Mouse (Mus musculus) forebrain, embryonic 16.5 days (tissue): Measurements from ENCODE around the gene Zfp655. TPM values are rescaled to one million over a fixed set of nuclear protein-coding genes. Genes with fewer than 3 reads are reported as not detected.

Experiments used
- ATAC-seq: fragments of 200-750 bp; cut with Nextera tagmentation; 2 replicates; pipeline ENCODE4 v1.8.0; 2017; ENCODE audit warnings: mild to moderate bottlenecking, moderate library complexity
- H3K27ac ChIP-seq: fragments of 300-500 bp; sonication (generic); 2 replicates; pipeline ENCODE4 v1.5.1; 2014; ENCODE audit warnings: low read length, control low read depth
- H3K27me3 ChIP-seq: fragments of 300-500 bp; sonication (generic); replicated peaks from 2 replicates; pipeline ENCODE4 v1.6.1; 2014; ENCODE audit warnings: low read length; ENCODE audit not compliant: control insufficient read depth, insufficient read depth
- H3K36me3 ChIP-seq: fragments of 300-500 bp; sonication (generic); 2 replicates; pipeline ENCODE4 v1.6.1; 2014; ENCODE audit not compliant: control insufficient read depth, insufficient read depth
- H3K4me1 ChIP-seq: fragments of 300-500 bp; sonication (generic); replicated peaks from 2 replicates; pipeline ENCODE4 v1.6.1; 2014; ENCODE audit warnings: low read length; ENCODE audit not compliant: control insufficient read depth, insufficient read depth
- H3K4me2 ChIP-seq: fragments of 300-500 bp; sonication (generic); 2 replicates; pipeline ENCODE4 v1.6.1; 2014; ENCODE audit warnings: mild to moderate bottlenecking, low read length, control low read depth
- H3K4me3 ChIP-seq: fragments of 300-500 bp; sonication (generic); replicated peaks from 2 replicates; pipeline ENCODE4 v1.5.1; 2014; ENCODE audit warnings: mild to moderate bottlenecking, low read length, control low read depth
- H3K9ac ChIP-seq: fragments of 300-500 bp; sonication (generic); replicated peaks from 2 replicates; pipeline ENCODE4 v1.6.1; 2014; ENCODE audit warnings: low read depth, low read length, control low read depth
- H3K9me3 ChIP-seq: fragments of 300-500 bp; sonication (generic); 2 replicates; pipeline ENCODE4 v1.6.1; 2016; ENCODE audit warnings: low read length; ENCODE audit not compliant: control insufficient read depth
- WGBS: fragments of 180-500 bp; shearing (Covaris S2); extraction: QIAGEN DNeasy Blood & Tissue Kit; methylation state at CpG from one replicate; pipeline ENCODE4 v1.1.7; 2014; 5-methylcytosine and 5-hydroxymethylcytosine counted together
- polyA plus RNA-seq: library from polyadenylated mRNA; unstranded; fragments of >200 nt; fragmentation: Nextera tagmentation; extraction: Ambion mirVana; gene quantifications from 2 replicates; pipeline ENCODE4 v1.2.1, GENCODE M21; 2015

The Zfp655 gene
- polyA plus RNA-seq: 39.6 and 45.9 TPM in 2 replicates

- H3K36me3 ChIP-seq: peaks cover 8% of the 10 kb centered on the region; the same call in 1 of the 2 replicates
- peak within 1 kb of the TSS; percentile 89 for H3K27ac ChIP-seq
- H3K4me2 ChIP-seq: peak within 1 kb of the TSS; percentile 84
- peaks cover 15% of the 10 kb centered on the region for H3K4me1 ChIP-seq
- ATAC-seq: peak; percentile 97
- 0% methylated on average over 42 of the region's 42 CpGs for WGBS
- peak within 1 kb of the TSS; percentile 99 for H3K4me3 ChIP-seq
- H3K27me3 ChIP-seq: peaks cover 2% of the 10 kb centered on the region; the same call in 1 of the 2 replicates
- peak within 1 kb of the TSS; percentile 94 for H3K9ac ChIP-seq
- no peaks in the 10 kb centered on the region for H3K9me3 ChIP-seq
Measured at GRCm38 (mm10) chr5:145231367-145231871, at the start of gene Zfp655. TSS of gene Zfp655 (plus strand) at chr5:145231715.

- ATAC-seq: no peak
- WGBS: 94% methylated on average over 2 of the region's 2 CpGs
- no peak overlapping the region for H3K9ac ChIP-seq
- H3K36me3 ChIP-seq: peaks cover 30% of the 10 kb centered on the region
- no peak overlapping the region for H3K4me3 ChIP-seq
- H3K9me3 ChIP-seq: no peaks in the 10 kb centered on the region
- no peaks in the 10 kb centered on the region for H3K27me3 ChIP-seq
- peaks cover 12% of the 10 kb centered on the region for H3K4me1 ChIP-seq
- no peak overlapping the region for H3K27ac ChIP-seq
- H3K4me2 ChIP-seq: no peak overlapping the region
Measured at GRCm38 (mm10) chr5:145185244-145185643, 46.3 kb upstream of the Zfp655 start.

GRCm38 (mm10) chr5:145189416-145189815 is 42.1 kb upstream of the Zfp655 start:
- H3K9me3 ChIP-seq: no peaks in the 10 kb centered on the region
- peaks cover 22% of the 10 kb centered on the region for H3K4me1 ChIP-seq
- H3K4me2 ChIP-seq: no peak overlapping the region
- WGBS: 96% methylated on average over 6 of the region's 6 CpGs
- no peaks in the 10 kb centered on the region for H3K27me3 ChIP-seq
- H3K9ac ChIP-seq: no peak overlapping the region
- H3K27ac ChIP-seq: no peak overlapping the region
- no peak overlapping the region for H3K4me3 ChIP-seq
- ATAC-seq: no peak
- H3K36me3 ChIP-seq: peaks cover 18% of the 10 kb centered on the region

GRCm38 (mm10) chr5:145190373-145190772 is 41.1 kb upstream of the Zfp655 start:
- 57% methylated on average over 5 of the region's 5 CpGs for WGBS
- H3K9me3 ChIP-seq: no peaks in the 10 kb centered on the region
- H3K27me3 ChIP-seq: no peaks in the 10 kb centered on the region
- H3K27ac ChIP-seq: no peak overlapping the region
- peak overlapping the region; percentile 94 for H3K4me3 ChIP-seq
- H3K9ac ChIP-seq: peak overlapping the region; percentile 95
- no peak for ATAC-seq
- peaks cover 22% of the 10 kb centered on the region for H3K4me1 ChIP-seq
- H3K4me2 ChIP-seq: peak overlapping the region; percentile 91
- peaks cover 27% of the 10 kb centered on the region for H3K36me3 ChIP-seq

DNA sequence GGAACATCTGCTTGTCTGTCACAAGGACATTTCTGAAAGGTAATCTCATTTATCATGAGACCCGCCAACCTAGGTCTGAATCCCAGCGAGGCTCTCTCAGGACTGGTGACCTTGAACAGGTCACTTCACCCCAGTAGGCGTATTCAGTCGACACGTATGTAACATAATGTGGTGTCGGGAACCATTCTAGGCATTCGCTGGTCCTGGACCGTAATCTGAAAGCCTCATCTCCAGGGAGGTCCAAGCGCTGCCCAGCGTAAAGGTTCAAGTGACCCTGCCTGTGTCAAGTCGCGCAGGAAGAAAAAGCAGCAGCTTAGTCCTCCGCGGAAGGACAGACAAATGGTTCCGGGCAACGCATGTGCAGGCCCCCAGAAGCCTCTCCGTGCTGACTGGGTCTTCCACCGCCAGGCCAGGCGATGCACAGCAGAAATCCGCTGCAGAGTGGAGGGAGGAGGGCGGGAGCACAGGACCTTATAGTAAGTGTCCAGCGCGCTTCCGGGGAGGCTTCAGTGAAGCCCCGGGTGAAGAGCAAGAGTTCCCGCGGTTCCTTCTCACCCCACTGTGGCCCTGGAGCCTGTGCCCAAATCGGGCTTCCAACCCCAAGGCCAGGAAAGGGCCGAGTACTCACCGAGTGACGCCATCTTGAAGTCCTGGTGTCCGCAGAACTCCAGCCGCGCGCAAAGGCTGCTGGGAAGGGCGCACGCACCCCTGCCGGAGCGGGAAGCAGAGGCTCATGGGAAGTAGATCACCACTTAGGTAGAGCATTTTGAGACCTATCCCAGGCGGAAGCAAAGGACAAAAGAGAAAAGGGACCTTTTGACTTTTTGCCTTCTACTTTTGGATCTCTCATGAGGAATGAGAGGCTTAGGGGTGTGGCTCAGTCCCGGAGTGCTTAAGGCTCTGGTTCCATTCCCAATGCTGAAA is 40.4 kb upstream of the Zfp655 start:
- no peaks in the 10 kb centered on the region for H3K9me3 ChIP-seq
- H3K27ac ChIP-seq: peak overlapping the region; percentile 84
- peak; percentile 89 for ATAC-seq
- peak overlapping the region; percentile 94 for H3K4me3 ChIP-seq
- peaks cover 26% of the 10 kb centered on the region for H3K36me3 ChIP-seq
- WGBS: under 1% methylated on average over 41 of the region's 41 CpGs
- H3K27me3 ChIP-seq: no peaks in the 10 kb centered on the region
- H3K4me2 ChIP-seq: peak overlapping the region; percentile 91
- H3K9ac ChIP-seq: peak overlapping the region; percentile 95
- peaks cover 22% of the 10 kb centered on the region for H3K4me1 ChIP-seq

DNA sequence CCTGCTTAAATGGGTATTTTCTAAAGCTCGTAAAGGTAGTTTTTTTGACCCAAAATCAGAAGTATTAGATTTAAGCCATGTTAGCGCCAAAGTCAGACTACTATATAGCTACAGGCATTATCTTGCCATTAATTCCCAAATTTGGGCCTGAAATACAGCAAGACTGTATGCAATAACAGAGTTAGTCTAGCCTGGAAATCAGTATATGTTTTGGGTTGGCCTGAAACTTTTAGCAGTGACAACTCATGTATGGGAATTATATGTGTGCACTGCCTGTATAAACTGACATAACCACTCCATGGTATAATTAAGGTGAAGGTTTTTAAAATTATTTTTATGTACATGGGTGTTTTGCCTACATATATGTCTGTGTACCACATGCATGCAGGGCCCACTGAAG is 39.6 kb upstream of the Zfp655 start, which contains the start of gene Atp5j2:
TSS of gene Atp5j2 (minus strand) at position 101 of the 400 bp plus-strand sequence.
- Histone ChIP-seq H3K36me3 (peaks cover 21% of the 10 kb centered on the region), H3K27me3 (no peaks in the 10 kb centered on the region), H3K4me2 (peak within 1 kb of the TSS; percentile 91), H3K27ac (peak within 1 kb of the TSS; percentile 84), H3K9me3 (no peaks in the 10 kb centered on the region), H3K9ac (peak within 1 kb of the TSS; percentile 95), H3K4me1 (peaks cover 22% of the 10 kb centered on the region), H3K4me3 (peak within 1 kb of the TSS; percentile 94)
- 76% methylated on average over 2 of the region's 2 CpGs for WGBS
- ATAC-seq: no peak

DNA sequence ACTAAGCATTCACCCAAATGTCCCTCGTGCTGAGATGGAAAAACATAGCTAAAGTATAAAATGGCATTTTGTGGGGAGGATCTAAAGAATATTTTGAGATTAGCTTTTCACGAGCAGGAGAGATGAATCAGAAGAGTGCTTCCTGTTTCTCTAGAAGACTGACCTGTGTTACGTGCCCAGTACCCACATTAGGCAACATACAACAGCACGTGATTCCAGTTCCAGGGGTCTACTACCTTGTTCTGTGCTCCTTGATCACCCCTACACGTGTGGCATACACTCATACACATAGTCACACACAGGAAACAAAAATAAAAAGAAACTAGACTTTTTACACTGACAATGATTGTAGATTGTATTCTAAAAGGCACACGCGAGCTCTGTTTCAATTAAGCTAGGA is 31.1 kb upstream of the Zfp655 start:
- Histone ChIP-seq H3K9ac (no peak overlapping the region), H3K4me3 (no peak overlapping the region), H3K4me2 (no peak overlapping the region), H3K36me3 (peaks cover 10% of the 10 kb centered on the region; the same call in 1 of the 2 replicates), H3K9me3 (no peaks in the 10 kb centered on the region), H3K27ac (no peak overlapping the region), H3K4me1 (peaks cover 16% of the 10 kb centered on the region), H3K27me3 (no peaks in the 10 kb centered on the region)
- WGBS: 76% methylated on average over 7 of the region's 7 CpGs
- ATAC-seq: no peak

- WGBS: 2% methylated on average over 37 of the region's 37 CpGs
- H3K27me3 ChIP-seq: no peaks in the 10 kb centered on the region
- no peaks in the 10 kb centered on the region for H3K9me3 ChIP-seq
- peak within 1 kb of the TSS; percentile 72 for H3K27ac ChIP-seq
- peak; percentile 14 for ATAC-seq
- peak within 1 kb of the TSS; percentile 96 for H3K4me2 ChIP-seq
- peaks cover 24% of the 10 kb centered on the region for H3K4me1 ChIP-seq
- H3K4me3 ChIP-seq: peak within 1 kb of the TSS; percentile 80
- H3K9ac ChIP-seq: peak within 1 kb of the TSS; percentile 74
- 0 out of 2 replicates have a peak, but pooled peaks cover 3% of the 10 kb centered on the region for H3K36me3 ChIP-seq
Measured at GRCm38 (mm10) chr5:145201321-145201991, 30.1 kb upstream of the Zfp655 start, which contains the start of gene Zkscan14. TSS of gene Zkscan14 (minus strand) at chr5:145201868.

GRCm38 (mm10) chr5:145202446-145202845 is 29.1 kb upstream of the Zfp655 start:
- H3K27ac ChIP-seq: no peak overlapping the region
- no peak for ATAC-seq
- 0 out of 2 replicates have a peak, but pooled peaks cover 2% of the 10 kb centered on the region for H3K36me3 ChIP-seq
- no peak overlapping the region for H3K9ac ChIP-seq
- H3K4me1 ChIP-seq: peaks cover 27% of the 10 kb centered on the region
- no peak overlapping the region for H3K4me2 ChIP-seq
- no peak overlapping the region for H3K4me3 ChIP-seq
- 46% methylated on average over 3 of the region's 3 CpGs for WGBS
- H3K27me3 ChIP-seq: no peaks in the 10 kb centered on the region
- H3K9me3 ChIP-seq: no peaks in the 10 kb centered on the region
